Mouse (Mus musculus) lung, postnatal 0 days (tissue): ENCODE data around the gene Kansl1. TPM values are rescaled to one million over a fixed set of nuclear protein-coding genes. Genes with fewer than 3 reads are reported as not detected.
A peak's percentile ranks its signal among the peaks of the same experiment; 100 is the strongest.

Source experiments
- ATAC-seq: fragments of 200-750 bp; cut with Nextera tagmentation; 2 replicates; pipeline ENCODE4 v1.8.0; 2017; ENCODE audit warnings: moderate library complexity
- DNase-seq: peaks from one replicate; pipeline ENCODE4 v3.0.0-alpha.2; 2016; ENCODE audit warnings: low spot score
- H3K27ac ChIP-seq: fragments of 300-500 bp; sonication (generic); 2 replicates; pipeline ENCODE4 v1.5.1; 2014; ENCODE audit warnings: antibody characterized with exemption, mild to moderate bottlenecking, low read length, mixed read lengths
- H3K27me3 ChIP-seq: fragments of 300-500 bp; sonication (generic); replicated peaks from 2 replicates; pipeline ENCODE4 v1.6.1; 2014; ENCODE audit warnings: low read length, mixed read lengths; ENCODE audit not compliant: insufficient read depth
- H3K36me3 ChIP-seq: fragments of 300-500 bp; sonication (generic); 2 replicates; pipeline ENCODE4 v1.6.1; 2014; ENCODE audit warnings: low read length, mixed read lengths; ENCODE audit not compliant: insufficient read depth
- H3K4me1 ChIP-seq: fragments of 300-500 bp; sonication (generic); 2 replicates; pipeline ENCODE4 v1.6.1; 2014; ENCODE audit warnings: antibody characterized with exemption, low read depth, low read length, mixed read lengths; ENCODE audit not compliant: insufficient read depth
- H3K4me2 ChIP-seq: fragments of 300-500 bp; sonication (generic); replicated peaks from 2 replicates; pipeline ENCODE4 v1.6.1; 2014; ENCODE audit warnings: low read depth, mild to moderate bottlenecking, low read length, moderate library complexity, mixed read lengths
- H3K4me3 ChIP-seq: fragments of 300-500 bp; sonication (generic); 2 replicates; pipeline ENCODE4 v1.5.1; 2014; ENCODE audit warnings: low read depth, low read length
- H3K9ac ChIP-seq: fragments of 300-500 bp; sonication (generic); replicated peaks from 2 replicates; pipeline ENCODE4 v1.6.1; 2014; ENCODE audit warnings: low read depth, mild to moderate bottlenecking
- H3K9me3 ChIP-seq: fragments of 300-500 bp; sonication (generic); 2 replicates; pipeline ENCODE4 v1.6.1; 2016; ENCODE audit warnings: low read length, mixed read lengths
- CTCF ChIP-seq: IDR thresholded peaks from 2 replicates; pipeline ENCODE4 v1.5.1; 2016; ENCODE audit warnings: antibody characterized with exemption, mild to moderate bottlenecking
- EP300 ChIP-seq: IDR thresholded peaks from 2 replicates; pipeline ENCODE4 v1.6.1; 2016; ENCODE audit warnings: antibody characterized with exemption, mild to moderate bottlenecking, control low read depth
- WGBS: fragments of 180-500 bp; shearing (Covaris S2); extraction: QIAGEN DNeasy Blood & Tissue Kit; methylation state at CpG from one replicate; pipeline ENCODE4 v1.1.7; 2014; 5-methylcytosine and 5-hydroxymethylcytosine counted together
- microRNA-seq: library from miRNA; unstranded; fragments of <30 nt; microRNA quantifications from one replicate; pipeline ENCODE4, GENCODE M21; 2016
- polyA plus RNA-seq: library from polyadenylated mRNA; unstranded; fragments of >200 nt; fragmentation: Nextera tagmentation; extraction: Ambion mirVana; gene quantifications from 2 replicates; pipeline ENCODE4 v1.2.1, GENCODE M21; 2015

Kansl1 gene
- polyA plus RNA-seq, 1 experiment from 2014 or later, result 11.0 TPM

GRCm38 (mm10) chr11:104289199-104290031, 179.2 kb downstream of the Kansl1 start:
- 23% methylated on average over 13 of the region's 13 CpGs for WGBS
- TF ChIP-seq CTCF (peak; percentile 85), EP300 (peak; percentile 65)
- Histone ChIP-seq H3K9ac (no peak overlapping the region), H3K4me3 (no peak overlapping the region), H3K27ac (peak overlapping the region; percentile 73), H3K4me1 (no peaks in the 10 kb centered on the region), H3K9me3 (no peaks in the 10 kb centered on the region), H3K4me2 (no peak overlapping the region), H3K36me3 (no peaks in the 10 kb centered on the region), H3K27me3 (no peaks in the 10 kb centered on the region)
- ATAC-seq (peak; percentile 82), DNase-seq (peak; percentile 86)

DNA sequence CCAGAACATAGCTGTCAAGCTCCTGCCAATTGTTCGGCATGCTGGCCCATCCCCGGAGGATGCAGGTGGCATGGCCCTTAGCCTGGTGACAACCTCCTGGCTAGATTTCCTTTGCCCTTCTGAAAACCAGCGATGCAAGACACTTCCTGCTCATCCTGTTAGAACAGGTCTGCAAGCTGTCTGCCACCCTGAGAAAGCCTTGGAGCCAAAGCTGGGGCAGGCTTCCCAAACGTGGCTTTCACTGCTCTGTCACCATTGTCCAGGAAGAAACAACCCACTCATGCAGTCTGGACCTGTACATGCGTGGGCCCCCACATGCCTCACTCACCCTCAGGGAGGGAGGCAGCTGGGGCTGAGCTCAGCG, 179.8 kb downstream of the Kansl1 start:
- Histone ChIP-seq H3K27me3 (no peaks in the 10 kb centered on the region), H3K36me3 (no peaks in the 10 kb centered on the region), H3K4me1 (no peaks in the 10 kb centered on the region), H3K4me2 (no peak overlapping the region), H3K9ac (no peak overlapping the region), H3K27ac (peak overlapping the region; percentile 73), H3K9me3 (no peaks in the 10 kb centered on the region), H3K4me3 (no peak overlapping the region)
- 45% methylated on average over 6 of the region's 6 CpGs for WGBS
- DNase-seq, result no peak
- no peak for ATAC-seq
- TF ChIP-seq EP300 (no peak), CTCF (no peak)

- Histone ChIP-seq H3K9ac (no peak overlapping the region), H3K4me2 (no peak overlapping the region), H3K27ac (no peak overlapping the region), H3K27me3 (no peaks in the 10 kb centered on the region), H3K4me1 (no peaks in the 10 kb centered on the region), H3K4me3 (no peak overlapping the region), H3K36me3 (no peaks in the 10 kb centered on the region), H3K9me3 (no peaks in the 10 kb centered on the region)
- ATAC-seq, result no peak
- TF ChIP-seq CTCF (no peak), EP300 (no peak)
- 93% methylated on average over 18 of the region's 18 CpGs for WGBS
- DNase-seq, result no peak
These were observed 181.5 kb downstream of the Kansl1 start for GRCm38 (mm10) chr11:104287113-104287512.

Small RNAs within 50 kb of the gene (microRNA-seq; reads per million reads assigned to microRNA genes)
- not detected for gene Gm47315

Other genes starting within 250 kb of the Kansl1 start
- gene Mapt, start 237.5 kb downstream of the Kansl1 start, polyA plus RNA-seq, result 15.9 and 23.3 TPM in 2 replicates
- 18.4 and 20.0 TPM in 2 replicates for gene Cdc27, start 81.8 kb upstream of the Kansl1 start, polyA plus RNA-seq
- 80.4 and 87.4 TPM in 2 replicates for gene Myl4, start 81.8 kb upstream of the Kansl1 start, polyA plus RNA-seq
- gene Itgb3, start 139.1 kb upstream of the Kansl1 start, polyA plus RNA-seq, result 6.9 and 7.1 TPM in 2 replicates
- 0.01 TPM in 2 replicates for gene Gm11639, start 216.8 kb upstream of the Kansl1 start, polyA plus RNA-seq